Mouse (Mus musculus): ENCODE measurements around the gene Stx8. TPM values are rescaled to one million over a fixed set of nuclear protein-coding genes. Genes with fewer than 3 reads are reported as not detected.

The Stx8 gene
- 9.1 and 9.9 TPM in 2 replicates for polyA plus RNA-seq (2012; rRNA removed)

GRCm38 (mm10) chr11:67965905-67966878 is at the start of gene Stx8:
Gene Stx8, plus strand, starts transcription at chr11:67966193.

GRCm38 (mm10) chr11:67921827-67922754 is 43.9 kb upstream of the Stx8 start, which contains the start of gene Usp43:
Gene Usp43, minus strand, starts transcription at chr11:67922153.

GRCm38 (mm10) chr11:67965242-67965883 is 630 bp upstream of the Stx8 start, which contains the start of gene Cfap52:
Gene Cfap52, minus strand, starts transcription at chr11:67965651.

Other genes starting within 250 kb of the Stx8 start
- 0.17 and 0.21 TPM in 2 replicates for gene Glp2r, start 195.0 kb upstream of the Stx8 start, polyA plus RNA-seq (2012; rRNA removed)
- gene Gsg1l2, start 191.6 kb upstream of the Stx8 start, polyA plus RNA-seq (2012; rRNA removed), result not detected in 2 replicates
- gene Dhrs7c, start 168.0 kb upstream of the Stx8 start, polyA plus RNA-seq (2012; rRNA removed), result 0.33 TPM in 1 of 2 replicates, not detected in the other
- 0.02 and 0.05 TPM in 2 replicates for gene Usp43, start 44.0 kb upstream of the Stx8 start, polyA plus RNA-seq (2012; rRNA removed)
- 0.02 TPM in 1 of 2 replicates, not detected in the other for gene Cfap52, start 542 bp upstream of the Stx8 start, polyA plus RNA-seq (2012; rRNA removed)